ENCODE assay signal across 8 mouse cellular contexts in the genomic region with DNA sequence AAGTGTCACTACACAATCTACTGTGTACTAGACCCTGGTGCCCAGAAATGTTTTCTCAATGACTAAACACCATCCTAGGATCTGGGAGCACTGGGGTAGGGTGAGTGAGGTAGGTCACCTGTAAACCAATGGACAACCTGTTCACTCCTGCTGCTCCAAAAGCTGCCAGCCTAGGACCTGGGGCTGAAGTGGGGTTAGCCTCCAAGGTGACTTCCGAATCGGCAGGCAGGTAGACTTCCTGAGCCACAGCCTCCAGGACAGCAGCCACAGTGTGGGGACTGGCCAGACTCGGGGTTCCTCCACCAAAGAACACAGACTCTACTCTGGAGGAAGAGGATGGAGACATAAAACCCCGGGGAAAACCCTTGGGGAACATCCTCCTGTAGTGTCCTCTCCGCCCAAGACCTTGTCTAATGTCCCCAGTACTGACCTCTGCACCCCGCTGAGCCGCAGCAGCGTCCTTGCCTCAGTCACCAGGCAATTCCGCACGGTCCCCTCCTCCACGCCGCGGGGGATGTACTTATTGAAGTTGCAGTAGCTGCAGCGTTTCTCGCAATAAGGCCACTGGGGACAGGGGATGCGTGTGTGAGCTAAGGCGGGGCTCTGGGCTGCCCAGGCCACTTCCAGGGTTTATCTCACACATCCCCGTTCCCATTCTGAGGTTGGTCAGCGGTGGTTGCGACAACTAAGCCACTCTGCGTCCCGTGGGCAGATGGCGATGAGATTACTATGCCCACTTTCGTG. TPM values are rescaled to one million over a fixed set of nuclear protein-coding genes. Genes with fewer than 3 reads are reported as not detected.
DNase-seq lines count a peak whose midpoint lies in the region; ATAC-seq and TF ChIP-seq lines count a peak whose summit lies in the region.

No protein-coding gene starts in this region.

- no peaks in the 10 kb centered on the region for H3K9me3 ChIP-seq in embryonic facial prominence, embryonic 10.5 days
- 0 out of 2 replicates have a peak, but pooled peaks cover 3% of the 10 kb centered on the region for H3K9me3 ChIP-seq in heart, embryonic 12.5 days (replicated peaks)
- H3K9me3 ChIP-seq in kidney, postnatal 0 days (replicated peaks; ENCODE audit: low read length): no peaks in the 10 kb centered on the region
- no peaks in the 10 kb centered on the region; the same call in 1 of the 2 replicates for H3K9me3 ChIP-seq in lung, embryonic 16.5 days (ENCODE audit: control insufficient read depth, low read length)

- H3K4me2 ChIP-seq in heart, embryonic 12.5 days: peak overlapping the region; percentile 90
- H3K4me2 ChIP-seq in kidney, postnatal 0 days (ENCODE audit: low read length): peak overlapping the region; percentile 93
- H3K4me2 ChIP-seq in lung, embryonic 16.5 days (ENCODE audit: low read depth, low read length): peak overlapping the region; percentile 98

- H3K27ac ChIP-seq in embryonic facial prominence, embryonic 10.5 days (replicated peaks): peak overlapping the region; percentile 93
- H3K27ac ChIP-seq in heart, embryonic 12.5 days (ENCODE audit: poor library complexity, severe bottlenecking): no peak overlapping the region
- peak overlapping the region; percentile 71; the same call in 1 of the 2 replicates for H3K27ac ChIP-seq in kidney, postnatal 0 days
- H3K27ac ChIP-seq in lung, embryonic 16.5 days (ENCODE audit: low read length): no peak overlapping the region

- peak overlapping the region; percentile 78 for H3K4me3 ChIP-seq in embryonic facial prominence, embryonic 10.5 days
- peak overlapping the region; percentile 62 for H3K4me3 ChIP-seq in heart, embryonic 12.5 days
- H3K4me3 ChIP-seq in kidney, postnatal 0 days (replicated peaks; ENCODE audit: low read depth, low read length): peak overlapping the region; percentile 38
- H3K4me3 ChIP-seq in lung, embryonic 16.5 days (ENCODE audit: low read length): peak overlapping the region; percentile 73

- WGBS in embryonic facial prominence, embryonic 10.5 days: 15% methylated on average over 24 of the region's 24 CpGs
- WGBS in heart, embryonic 12.5 days: 12% methylated on average over 24 of the region's 24 CpGs
- WGBS in kidney, postnatal 0 days: 9% methylated on average over 24 of the region's 24 CpGs
- 9% methylated on average over 24 of the region's 24 CpGs for WGBS in lung, embryonic 16.5 days

- H3K4me1 ChIP-seq in embryonic facial prominence, embryonic 10.5 days: peaks cover 27% of the 10 kb centered on the region
- peaks cover 20% of the 10 kb centered on the region for H3K4me1 ChIP-seq in heart, embryonic 12.5 days (replicated peaks)
- peaks cover 7% of the 10 kb centered on the region; the same call in 1 of the 2 replicates for H3K4me1 ChIP-seq in kidney, postnatal 0 days (replicated peaks; ENCODE audit: insufficient read depth, low read length)
- peaks cover 18% of the 10 kb centered on the region for H3K4me1 ChIP-seq in lung, embryonic 16.5 days (replicated peaks; ENCODE audit: control insufficient read depth, insufficient read depth, low read length)

- peak overlapping the region; percentile 75 for H3K9ac ChIP-seq in heart, embryonic 12.5 days
- peak overlapping the region; percentile 64 for H3K9ac ChIP-seq in kidney, postnatal 0 days (ENCODE audit: low read depth, low read length)
- peak overlapping the region; percentile 82 for H3K9ac ChIP-seq in lung, embryonic 16.5 days (ENCODE audit: low read length)

- peaks cover 2% of the 10 kb centered on the region; the same call in 1 of the 2 replicates for H3K36me3 ChIP-seq in embryonic facial prominence, embryonic 10.5 days (replicated peaks)
- H3K36me3 ChIP-seq in heart, embryonic 12.5 days: peaks cover 5% of the 10 kb centered on the region
- H3K36me3 ChIP-seq in kidney, postnatal 0 days (ENCODE audit: insufficient read depth, low read length): no peaks in the 10 kb centered on the region
- no peaks in the 10 kb centered on the region for H3K36me3 ChIP-seq in lung, embryonic 16.5 days (ENCODE audit: control insufficient read depth, insufficient read depth, low read length)

- DNase-seq in A20 (ENCODE audit: low read depth, low spot score) (peak; percentile 6), NIH3T3 (ENCODE audit: low read depth) (peak; percentile 50)
- peak; percentile 41 for DNase-seq in embryonic facial prominence, embryonic 10.5 days (ENCODE audit: low spot score)
- no peak for DNase-seq in kidney, postnatal 0 days (ENCODE audit: low spot score)
- DNase-seq in ovary, postnatal 10 days (ENCODE audit: low spot score): peak; percentile 18
- DNase-seq in natural killer cell, adult 2 months (ENCODE audit: low spot score in 2 of 2): no peak

- no peaks in the 10 kb centered on the region for H3K27me3 ChIP-seq in embryonic facial prominence, embryonic 10.5 days (replicated peaks; ENCODE audit: low read depth, poor library complexity, severe bottlenecking)
- no peaks in the 10 kb centered on the region for H3K27me3 ChIP-seq in heart, embryonic 12.5 days (replicated peaks)
- H3K27me3 ChIP-seq in kidney, postnatal 0 days (ENCODE audit: insufficient read depth, low read length): no peaks in the 10 kb centered on the region
- no peaks in the 10 kb centered on the region for H3K27me3 ChIP-seq in lung, embryonic 16.5 days (ENCODE audit: control insufficient read depth, insufficient read depth, low read depth, low read length)

- no peak; the same call in 1 of the 2 replicates for ATAC-seq in heart, embryonic 12.5 days (ENCODE audit: insufficient number of reproducible peaks, low FRiP score)
- ATAC-seq in kidney, postnatal 0 days (replicated peaks; ENCODE audit: low FRiP score, low read depth): 0 out of 2 replicates have a peak, but pooled peaks have one; percentile 22
- ATAC-seq in lung, embryonic 16.5 days (ENCODE audit: low read depth): peak; percentile 11; the same call in 1 of the 2 replicates

- no peak for TF ChIP-seq CTCF in kidney, postnatal 0 days (IDR thresholded peaks at IDR 0.05; ENCODE audit: low read depth)

RNA-seq across cellular contexts. Expression of gene Rsad1, which starts 0.8 kb away (rescaled TPM):
- 4.5 and 5.1 TPM in 2 replicates for polyA plus RNA-seq in embryonic facial prominence, embryonic 10.5 days (2016; fragmentation: Nextera tagmentation; extraction: Ambion mirVana)
- polyA plus RNA-seq in heart, embryonic 12.5 days (2016; fragmentation: Nextera tagmentation; extraction: Ambion mirVana): 5.1 and 5.5 TPM in 2 replicates
- polyA plus RNA-seq in kidney, postnatal 0 days (2015; fragmentation: Nextera tagmentation; extraction: Ambion mirVana): 4.0 and 5.6 TPM in 2 replicates
- 3.4 and 4.2 TPM in 2 replicates for polyA plus RNA-seq in lung, embryonic 16.5 days (2015; fragmentation: Nextera tagmentation; extraction: Ambion mirVana)

RNA-seq across cellular contexts. Expression of gene Chad, which starts 16.6 kb away (rescaled TPM):
- polyA plus RNA-seq in embryonic facial prominence, embryonic 10.5 days (2016; fragmentation: Nextera tagmentation; extraction: Ambion mirVana): 0.09 and 0.11 TPM in 2 replicates
- 0.36 TPM in 1 of 2 replicates, not detected in the other for polyA plus RNA-seq in heart, embryonic 12.5 days (2016; fragmentation: Nextera tagmentation; extraction: Ambion mirVana)
- polyA plus RNA-seq in kidney, postnatal 0 days (2015; fragmentation: Nextera tagmentation; extraction: Ambion mirVana): 0.41 and 0.50 TPM in 2 replicates
- 5.8 and 7.6 TPM in 2 replicates for polyA plus RNA-seq in lung, embryonic 16.5 days (2015; fragmentation: Nextera tagmentation; extraction: Ambion mirVana)

RNA-seq across cellular contexts. Expression of gene Mycbpap, which starts 26.7 kb away (rescaled TPM):
- polyA plus RNA-seq in embryonic facial prominence, embryonic 10.5 days (2016; fragmentation: Nextera tagmentation; extraction: Ambion mirVana): 2.7 and 3.6 TPM in 2 replicates
- polyA plus RNA-seq in heart, embryonic 12.5 days (2016; fragmentation: Nextera tagmentation; extraction: Ambion mirVana): 9.1 and 11.5 TPM in 2 replicates
- polyA plus RNA-seq in kidney, postnatal 0 days (2015; fragmentation: Nextera tagmentation; extraction: Ambion mirVana): 3.2 and 3.5 TPM in 2 replicates
- polyA plus RNA-seq in lung, embryonic 16.5 days (2015; fragmentation: Nextera tagmentation; extraction: Ambion mirVana): 8.4 and 8.7 TPM in 2 replicates

RNA-seq across cellular contexts. Expression of gene Epn3, which starts 48.4 kb away (rescaled TPM):
- polyA plus RNA-seq in embryonic facial prominence, embryonic 10.5 days (2016; fragmentation: Nextera tagmentation; extraction: Ambion mirVana): 4.5 and 4.7 TPM in 2 replicates
- polyA plus RNA-seq in heart, embryonic 12.5 days (2016; fragmentation: Nextera tagmentation; extraction: Ambion mirVana): 14.4 and 14.5 TPM in 2 replicates
- 34.7 and 37.5 TPM in 2 replicates for polyA plus RNA-seq in kidney, postnatal 0 days (2015; fragmentation: Nextera tagmentation; extraction: Ambion mirVana)
- 18.5 and 19.2 TPM in 2 replicates for polyA plus RNA-seq in lung, embryonic 16.5 days (2015; fragmentation: Nextera tagmentation; extraction: Ambion mirVana)

RNA-seq across cellular contexts. Expression of gene Acsf2, which starts 53.5 kb away (rescaled TPM):
- polyA plus RNA-seq in embryonic facial prominence, embryonic 10.5 days (2016; fragmentation: Nextera tagmentation; extraction: Ambion mirVana): 3.9 and 4.1 TPM in 2 replicates
- 3.4 and 4.3 TPM in 2 replicates for polyA plus RNA-seq in heart, embryonic 12.5 days (2016; fragmentation: Nextera tagmentation; extraction: Ambion mirVana)
- 6.6 and 7.0 TPM in 2 replicates for polyA plus RNA-seq in kidney, postnatal 0 days (2015; fragmentation: Nextera tagmentation; extraction: Ambion mirVana)
- 5.7 and 6.6 TPM in 2 replicates for polyA plus RNA-seq in lung, embryonic 16.5 days (2015; fragmentation: Nextera tagmentation; extraction: Ambion mirVana)

Comparison
In these comparisons a context has a peak if more than half of its experiments do, and no peak if none do; other contexts are left out.
1. DNase-seq: peak in A20 (single experiment), NIH3T3 (single experiment), embryonic facial prominence, embryonic 10.5 days (single experiment) and ovary, postnatal 10 days (single experiment); none in kidney, postnatal 0 days (single experiment) and natural killer cell, adult 2 months (0 of 2).
2. H3K27ac ChIP-seq: peak in embryonic facial prominence, embryonic 10.5 days (single experiment) and kidney, postnatal 0 days (single experiment); none in heart, embryonic 12.5 days (single experiment) and lung, embryonic 16.5 days (single experiment).
3. Peak in every context shown above with its lines, with median percentiles within 50 percentile points of each other: H3K4me3 ChIP-seq, H3K4me2 ChIP-seq and H3K9ac ChIP-seq.